Mouse (Mus musculus): ENCODE results near the gene Slc19a2.

Slc19a2 gene

DNA sequence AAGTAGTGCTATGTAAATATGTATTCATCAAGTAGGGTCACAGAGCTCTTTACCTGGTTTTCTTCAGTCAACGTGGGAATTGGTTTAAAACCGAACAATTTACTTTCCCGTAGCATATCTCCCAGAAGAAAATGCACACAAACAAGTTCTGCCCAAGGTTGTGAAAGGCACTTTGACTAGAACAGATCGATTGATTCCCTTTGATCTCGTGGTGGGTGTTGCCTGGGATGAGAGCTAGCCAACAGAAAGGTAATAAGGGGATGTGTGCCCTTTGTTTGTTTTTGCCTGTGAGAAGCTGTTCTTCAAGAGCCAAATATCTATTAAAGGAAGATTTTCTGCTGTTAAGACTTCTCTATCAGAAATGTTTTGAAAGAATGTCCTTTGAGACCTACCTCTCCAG, 3.7 kb downstream of the Slc19a2 start:
- DNase-seq (ENCODE audit: low spot score in 2 of 2) = no peak

DNA sequence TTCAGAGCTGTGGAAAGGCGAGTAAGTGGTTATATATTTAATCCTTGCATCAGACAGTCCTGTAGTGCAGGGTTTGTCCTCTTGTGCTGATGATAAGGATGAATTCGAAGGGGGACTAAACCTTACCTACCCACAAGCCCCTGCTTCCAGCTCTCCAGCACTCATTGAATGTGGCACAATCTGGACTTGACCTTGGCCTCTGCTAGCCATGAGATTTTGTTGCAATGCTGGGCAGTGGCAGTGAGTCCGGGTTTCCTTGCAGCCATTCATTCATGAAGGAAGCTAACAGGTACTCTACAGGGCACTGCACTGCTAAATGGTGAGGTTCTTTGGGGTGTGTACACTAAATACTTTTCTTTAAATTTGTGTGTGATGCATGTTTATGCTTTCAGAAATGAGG, 6.0 kb downstream of the Slc19a2 start:
- DNase-seq (ENCODE audit: low spot score in 2 of 2) = no peak

- no peak for DNase-seq (ENCODE audit: low spot score in 2 of 2)
These were observed 11.6 kb downstream of the Slc19a2 start for GRCm38 (mm10) chr1:164260171-164261028.

DNA sequence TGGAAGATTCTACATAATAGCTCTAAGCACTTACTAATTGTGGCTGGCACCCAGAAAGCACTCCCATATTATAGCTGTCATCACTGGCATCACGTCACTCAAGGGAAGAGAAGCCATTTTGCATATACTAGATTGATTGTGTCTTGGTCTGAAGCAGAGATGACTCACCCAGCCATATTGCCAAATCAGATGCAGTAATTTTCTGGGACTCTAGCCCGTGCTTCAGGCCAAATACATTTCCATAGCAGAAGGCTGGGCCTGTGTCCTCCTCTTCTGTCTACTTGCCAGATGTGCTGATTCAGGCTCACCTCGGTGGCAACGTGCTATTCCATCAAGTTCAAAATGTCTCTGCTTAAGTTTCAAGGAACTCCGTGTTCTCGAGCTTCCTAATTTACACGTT, 12.7 kb downstream of the Slc19a2 start:
- no peak for DNase-seq (ENCODE audit: low spot score in 2 of 2)

GRCm38 (mm10) chr1:164270941-164271340, 22.1 kb downstream of the Slc19a2 start:
- DNase-seq (ENCODE audit: low spot score in 2 of 2) = no peak

DNA sequence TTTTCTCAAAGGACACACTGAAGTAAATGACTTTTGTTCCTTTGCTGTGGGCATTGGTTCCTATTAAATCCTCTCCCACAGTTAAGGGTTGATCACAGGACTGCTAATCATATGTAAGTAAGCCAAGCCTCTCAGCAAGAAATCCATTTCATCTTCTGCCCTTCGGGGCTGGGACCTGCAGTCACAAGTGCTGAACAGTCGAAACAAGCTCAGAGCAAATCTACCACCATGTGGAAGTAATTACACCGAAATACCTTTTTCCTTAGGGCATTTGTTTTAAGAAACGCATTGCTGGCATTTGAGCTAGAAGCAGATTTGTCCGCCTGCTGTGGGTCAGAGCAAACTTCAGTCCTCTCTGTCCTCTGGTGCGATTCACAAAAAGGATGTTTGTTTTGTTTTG, 24.8 kb downstream of the Slc19a2 start:
- DNase-seq (ENCODE audit: low spot score in 2 of 2) = no peak

DNA sequence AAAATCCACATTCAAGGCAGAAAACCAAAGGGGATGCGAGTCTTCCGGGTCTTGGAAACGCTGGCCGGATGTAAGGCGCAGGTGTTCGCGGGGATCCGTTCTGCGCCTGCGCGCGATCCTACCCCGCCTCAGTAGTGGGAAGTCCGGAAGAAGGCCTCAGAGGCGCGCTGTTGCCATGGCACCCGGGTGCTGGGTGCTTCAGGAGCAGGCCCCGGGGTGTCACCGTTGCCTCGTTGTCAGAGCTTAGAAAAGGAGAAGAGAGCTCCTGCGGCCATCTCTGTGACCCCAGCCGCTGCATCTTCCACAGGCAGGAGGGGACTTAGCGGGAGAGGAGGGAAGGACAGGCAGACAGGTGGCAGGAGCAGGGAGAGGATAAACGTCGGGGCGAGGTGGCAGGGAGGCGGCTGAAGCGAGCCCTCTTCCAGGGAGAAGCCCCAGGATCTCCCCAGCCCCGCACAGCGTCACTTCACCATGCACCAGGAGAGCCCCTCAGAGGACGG, 26.7 kb downstream of the Slc19a2 start, which contains the start of gene Ccdc181:
Gene Ccdc181 (plus strand): TSS at position 131 of the 500 bp plus-strand sequence.
- peak; percentile 88 to 93 for DNase-seq (ENCODE audit: low spot score in 2 of 2)

DNA sequence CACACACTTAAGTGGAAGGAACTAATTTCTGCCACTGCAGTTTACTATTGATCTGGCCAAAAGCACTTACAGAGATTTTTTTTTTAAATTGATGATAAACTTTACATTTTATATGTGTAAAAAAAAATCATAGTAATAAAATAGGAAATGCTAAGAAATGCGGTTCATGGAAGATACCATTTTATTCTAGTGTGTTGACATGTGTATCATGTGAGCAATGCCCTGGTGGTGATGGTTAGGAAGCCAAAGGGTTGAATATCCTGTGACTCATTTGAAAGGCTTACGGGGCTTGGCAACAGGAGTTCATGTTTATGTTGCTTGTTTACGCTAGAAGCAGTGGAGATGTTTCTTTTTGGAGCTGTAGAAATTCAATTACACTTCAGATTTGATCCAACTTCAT, 27.7 kb downstream of the Slc19a2 start:
- no peak for DNase-seq (ENCODE audit: low spot score in 2 of 2)

- DNase-seq (ENCODE audit: low spot score in 2 of 2) = no peak
These were observed 30.5 kb downstream of the Slc19a2 start for GRCm38 (mm10) chr1:164279332-164279731.

DNA sequence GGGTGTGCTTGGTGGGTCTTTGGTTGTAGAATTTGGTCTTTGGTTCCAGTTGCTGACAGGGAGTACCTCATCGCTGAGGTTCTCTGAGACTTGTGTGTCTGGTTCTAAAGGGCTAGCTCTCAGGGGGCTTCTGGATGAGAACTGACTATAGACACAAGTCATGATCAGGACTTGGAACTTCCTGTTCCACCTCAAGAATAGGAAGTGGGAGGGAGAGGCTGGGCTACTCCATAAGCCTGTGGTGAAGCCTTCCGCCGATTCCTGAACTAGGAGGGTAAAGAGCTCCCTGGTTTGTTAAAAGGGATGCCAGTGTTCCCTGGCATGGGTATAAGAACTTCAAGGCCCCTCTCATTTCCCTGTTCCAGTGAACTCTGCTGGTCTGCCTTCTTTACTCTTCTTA, 35.2 kb downstream of the Slc19a2 start:
- no peak for DNase-seq (ENCODE audit: low spot score in 2 of 2)

DNA sequence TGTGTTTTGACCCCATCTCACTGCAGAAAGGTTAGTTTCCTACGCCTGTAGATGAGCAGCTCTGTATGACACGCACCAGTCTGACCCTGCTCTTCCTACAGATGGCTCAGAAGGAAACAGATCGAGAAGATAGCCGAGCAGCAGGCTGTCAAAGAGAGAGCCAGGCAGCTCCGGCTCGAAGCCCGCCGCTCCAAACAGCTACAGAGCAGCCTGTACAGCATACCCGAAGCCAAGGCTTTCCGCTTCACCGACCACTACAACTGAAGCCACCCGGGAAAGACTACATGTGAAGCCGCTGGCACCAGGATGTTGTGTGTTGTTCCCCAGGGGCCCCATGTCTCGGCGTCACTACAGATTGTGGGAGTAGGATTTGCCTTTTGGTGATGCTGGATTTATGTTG, 38.6 kb downstream of the Slc19a2 start:
- DNase-seq (ENCODE audit: low spot score in 2 of 2) = no peak

- no peak for DNase-seq (ENCODE audit: low spot score in 2 of 2)
These were observed 43.2 kb downstream of the Slc19a2 start for GRCm38 (mm10) chr1:164292040-164292439.

GRCm38 (mm10) chr1:164294071-164294470, 45.2 kb downstream of the Slc19a2 start:
- no peak for DNase-seq (ENCODE audit: low spot score in 2 of 2)

- no peak for DNase-seq (ENCODE audit: low spot score in 2 of 2)
These were observed 47.6 kb downstream of the Slc19a2 start for GRCm38 (mm10) chr1:164296473-164296872.

DNA sequence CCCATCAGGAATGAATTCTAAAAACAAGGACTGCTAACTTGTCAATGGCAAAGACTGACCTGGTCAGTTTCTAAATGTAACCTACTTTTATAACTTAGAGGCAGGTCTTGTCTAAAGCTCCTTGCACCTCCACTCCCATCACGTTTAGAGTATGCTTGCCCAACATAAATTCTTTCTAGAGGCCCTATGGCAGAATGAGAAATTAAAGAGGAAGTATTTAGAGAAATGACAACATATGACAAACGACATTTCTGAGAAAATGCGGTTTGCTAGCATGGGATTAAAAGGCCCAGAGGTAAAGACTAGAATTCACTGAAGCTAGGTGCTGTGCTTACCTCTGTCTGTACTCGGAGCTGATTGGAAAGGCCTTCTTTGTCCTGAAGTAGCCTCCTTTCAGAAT, 53.1 kb downstream of the Slc19a2 start:
- no peak for DNase-seq (ENCODE audit: low spot score in 2 of 2)

DNA sequence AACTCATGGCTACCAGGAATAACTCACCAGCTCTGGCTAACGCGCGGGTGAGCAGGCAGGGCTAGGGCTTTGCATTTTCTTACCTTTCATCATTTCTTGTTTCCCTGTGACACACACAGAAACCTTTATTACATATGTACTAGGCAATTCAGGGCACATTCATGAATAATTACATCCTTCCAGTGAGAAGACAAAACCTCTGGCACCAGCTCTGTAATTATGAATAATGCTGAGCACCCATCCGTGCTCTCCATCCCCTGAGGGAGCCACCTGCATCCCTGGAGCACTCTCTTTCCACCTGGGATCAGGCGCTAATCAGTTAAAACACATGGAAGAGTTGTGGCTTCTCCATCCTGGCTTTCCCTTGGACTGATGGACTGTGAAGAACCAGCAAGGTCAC, 55.0 kb downstream of the Slc19a2 start, which contains the start of gene Nme7:
Gene Nme7 (plus strand): TSS at position 301 of the 400 bp plus-strand sequence.
- DNase-seq (ENCODE audit: low spot score in 2 of 2) = no peak

- peak; percentile 95 to 96 for DNase-seq (ENCODE audit: low spot score in 2 of 2)
These were observed 58.4 kb downstream of the Slc19a2 start, which contains the start of gene Blzf1 for GRCm38 (mm10) chr1:164307124-164307751. Gene Blzf1 (minus strand): TSS chr1:164307489.

- no peak for DNase-seq (ENCODE audit: low spot score in 2 of 2)
These were observed 59.1 kb downstream of the Slc19a2 start for GRCm38 (mm10) chr1:164307922-164308321.

DNA sequence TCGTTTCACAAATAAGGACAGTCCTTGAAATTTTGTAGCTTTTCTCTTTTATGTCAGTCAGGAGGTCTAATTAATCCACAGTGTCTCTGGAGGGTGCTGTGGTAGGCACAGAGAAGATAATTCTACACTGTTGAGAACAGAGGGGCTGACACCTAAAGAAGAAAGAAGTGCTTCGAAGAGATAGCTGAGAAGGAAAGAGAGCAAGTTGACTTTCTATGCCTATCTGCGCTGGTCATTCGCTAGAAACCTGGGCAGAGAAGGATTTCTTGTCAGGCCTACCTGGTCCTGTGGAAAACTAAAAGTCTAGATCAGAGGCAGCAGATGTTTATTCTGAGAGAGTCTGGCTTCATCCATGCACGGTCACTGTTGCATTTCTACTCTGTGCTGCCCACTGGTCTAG, 65.2 kb downstream of the Slc19a2 start:
- DNase-seq (ENCODE audit: low spot score in 2 of 2) = no peak

Data from natural killer cell, adult 2 months (primary cell).